Mouse (Mus musculus): ENCODE measurements around the gene Twist2.

DNA sequence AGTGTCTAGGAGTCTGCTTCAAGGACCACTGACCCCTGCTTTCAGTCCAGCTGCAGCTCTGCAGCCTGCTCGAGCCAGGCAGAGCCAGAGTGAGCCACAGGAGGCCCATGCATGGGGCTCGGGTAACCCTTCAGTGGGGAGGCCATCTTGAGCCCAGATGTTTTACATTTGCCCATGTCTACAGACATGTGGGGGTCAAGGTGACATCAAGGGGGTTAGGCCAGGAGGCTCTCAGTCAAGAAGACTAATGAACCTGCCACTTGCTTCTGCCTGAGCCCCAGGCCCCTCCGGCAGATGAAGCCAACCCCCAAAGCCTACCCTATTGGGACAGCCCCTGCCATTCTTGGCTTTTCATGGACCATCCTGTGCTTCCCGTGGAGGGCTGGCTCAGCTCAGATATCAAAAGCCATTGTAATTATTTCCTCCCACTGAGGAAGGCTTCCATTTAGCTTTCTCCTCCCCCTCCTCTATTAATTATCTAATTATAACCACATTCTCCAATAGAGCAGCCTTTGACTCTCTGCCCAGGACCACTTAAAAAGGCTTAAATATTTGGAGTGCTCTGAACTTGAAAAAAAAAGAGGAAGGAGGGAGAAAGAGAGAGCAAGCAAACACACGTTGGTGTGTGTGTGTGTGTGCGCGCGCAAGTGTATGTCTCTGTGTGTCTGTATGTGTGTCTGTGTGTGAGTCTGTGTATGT is 43.6 kb downstream of the Twist2 start:
- TF ChIP-seq CHD2 (IDR thresholded peaks at IDR 0.05; ENCODE audit: low read depth, low read length), result no peak
- TF ChIP-seq HCFC1 (IDR thresholded peaks at IDR 0.05; ENCODE audit: borderline replicate concordance, insufficient read depth, low read length), result no peak
- no peak for TF ChIP-seq ZNF384 (IDR thresholded peaks at IDR 0.05; ENCODE audit: low read depth, low read length)

Data from ES-E14 (cell line).